Mouse (Mus musculus): ENCODE results near the gene Tex30. TPM values are rescaled to one million over a fixed set of nuclear protein-coding genes. Genes with fewer than 3 reads are reported as not detected.
A peak's percentile ranks its signal among the peaks of the same experiment; 100 is the strongest.

Tex30 gene
- polyA plus RNA-seq, 1 experiment from 2014 or later, result 161 TPM

GRCm38 (mm10) chr1:44042555-44042915, 59.7 kb downstream of the Tex30 start:
- DNase-seq (ENCODE audit: low spot score), result no peak

GRCm38 (mm10) chr1:44041797-44042554, 60.3 kb downstream of the Tex30 start:
- DNase-seq (ENCODE audit: low spot score), result peak; percentile 73

Other genes with a start within 250 kb of the Tex30 start
- gene Tpp2, start 168.8 kb downstream of the Tex30 start, polyA plus RNA-seq (2015; fragmentation: Nextera tagmentation; extraction: Ambion mirVana), result 55.2 and 55.3 TPM in 2 replicates
- 0.85 and 1.1 TPM in 2 replicates for gene Mettl21c, start 82.4 kb downstream of the Tex30 start, polyA plus RNA-seq (2015; fragmentation: Nextera tagmentation; extraction: Ambion mirVana)
- 0.17 and 0.20 TPM in 2 replicates for gene Gm8251, start 40.5 kb downstream of the Tex30 start, polyA plus RNA-seq (2015; fragmentation: Nextera tagmentation; extraction: Ambion mirVana)
- gene Kdelc1, start 16.4 kb upstream of the Tex30 start, polyA plus RNA-seq (2015; fragmentation: Nextera tagmentation; extraction: Ambion mirVana), result 25.2 and 29.0 TPM in 2 replicates
- 10.1 and 10.3 TPM in 2 replicates for gene Bivm, start 16.5 kb upstream of the Tex30 start, polyA plus RNA-seq (2015; fragmentation: Nextera tagmentation; extraction: Ambion mirVana)
- 13.3 TPM in 2 replicates for gene Ercc5, start 45.3 kb upstream of the Tex30 start, polyA plus RNA-seq (2015; fragmentation: Nextera tagmentation; extraction: Ambion mirVana)
- gene Mettl21e, start 116.5 kb upstream of the Tex30 start, polyA plus RNA-seq (2015; fragmentation: Nextera tagmentation; extraction: Ambion mirVana), result not detected in 2 replicates

Measured in thymus, postnatal 0 days (tissue).